11 mouse cellular contexts compared by ENCODE assay signal in genomic region chr1:171840450-171841023, GRCm38 (mm10). TPM values are rescaled to one million over a fixed set of nuclear protein-coding genes. Genes with fewer than 3 reads are reported as not detected.
DNase-seq lines count a peak whose midpoint lies in the region; TF ChIP-seq lines count a peak whose summit lies in the region.
"Had no signal": no experiment of that assay in that cellular context is flagged by ENCODE, and none has a peak within 500 bp of the region (broad histone marks: within the 10 kb centered on the region; RNA-seq: fewer than 3 reads in every experiment).

No protein-coding gene starts in this region.

- no peaks in the 10 kb centered on the region for H3K9me3 ChIP-seq in midbrain, embryonic 10.5 days (replicated peaks)
- H3K9me3 ChIP-seq: limb, embryonic 12.5 days had no signal

- H3K4me3 ChIP-seq in cortical plate, adult 2 months (ENCODE audit: insufficient read depth, low read length) = no peak overlapping the region
- peak overlapping the region; percentile 19; the same call in 1 of the 2 replicates for H3K4me3 ChIP-seq in thymus, adult 2 months (ENCODE audit: control insufficient read depth, insufficient read depth, low read length)
- no peak overlapping the region for H3K4me3 ChIP-seq in midbrain, embryonic 10.5 days
- H3K4me3 ChIP-seq: limb, embryonic 12.5 days had no signal

- H3K36me3 ChIP-seq in thymus, adult 2 months (ENCODE audit: control insufficient read depth, insufficient read depth, low read length) = no peaks in the 10 kb centered on the region
- no peaks in the 10 kb centered on the region for H3K36me3 ChIP-seq in midbrain, embryonic 10.5 days
- H3K36me3 ChIP-seq: limb, embryonic 12.5 days had no signal

- DNase-seq in heart, adult 8-10 months (ENCODE audit: low spot score) = peak; percentile 11
- no peak for DNase-seq in heart, postnatal 4 days
- DNase-seq in lung, postnatal 14 days = peak; percentile 6
- peak; percentile 61 for DNase-seq in thymus, adult 2 months
- no peak for DNase-seq in embryo, embryonic 9.5 days (ENCODE audit: extremely low spot score)
- no peak for DNase-seq in midbrain, embryonic 10.5 days (ENCODE audit: low spot score)
- DNase-seq in urinary bladder, postnatal 25 days (ENCODE audit: low spot score) = no peak

- H3K4me1 ChIP-seq in cortical plate, adult 2 months (ENCODE audit: control insufficient read depth, insufficient read depth, low read length) = no peaks in the 10 kb centered on the region
- peaks cover 5% of the 10 kb centered on the region for H3K4me1 ChIP-seq in thymus, adult 2 months (replicated peaks; ENCODE audit: control insufficient read depth, insufficient read depth, low read length)
- H3K4me1 ChIP-seq in midbrain, embryonic 10.5 days = no peaks in the 10 kb centered on the region
- H3K4me1 ChIP-seq: limb, embryonic 12.5 days had no signal

- no peak for TF ChIP-seq POLR2A in cortical plate, adult 2 months (IDR thresholded peaks at IDR 0.05; ENCODE audit: extremely low read depth, insufficient read depth, low read length)
- TF ChIP-seq POLR2A in thymus, adult 2 months (IDR thresholded peaks at IDR 0.05; ENCODE audit: control insufficient read depth, extremely low read depth, insufficient read depth, low read length, poor library complexity) = no peak

- no peak for TF ChIP-seq CTCF in cortical plate, adult 2 months (IDR thresholded peaks at IDR 0.05; ENCODE audit: extremely low read depth, insufficient read depth, low read length)
- no peak for TF ChIP-seq CTCF in thymus, adult 2 months (IDR thresholded peaks at IDR 0.05; ENCODE audit: borderline replicate concordance, control insufficient read depth, extremely low read depth, insufficient read depth, low read length, poor library complexity)

- H3K27ac ChIP-seq in cortical plate, adult 2 months (ENCODE audit: insufficient read depth, low read length) = peak overlapping the region; percentile 10; the same call in 1 of the 2 replicates
- H3K27ac ChIP-seq in thymus, adult 2 months (ENCODE audit: control insufficient read depth, insufficient read depth, low read length) = peak overlapping the region; percentile 65
- H3K27ac ChIP-seq in midbrain, embryonic 10.5 days (replicated peaks) = no peak overlapping the region
- H3K27ac ChIP-seq: limb, embryonic 12.5 days had no signal

- 4% methylated on average over 4 of the region's 4 CpGs for WGBS in thymus, adult 2 months
- 89% methylated on average over 4 of the region's 4 CpGs for WGBS in midbrain, embryonic 10.5 days

- no peaks in the 10 kb centered on the region for H3K27me3 ChIP-seq in thymus, adult 2 months (ENCODE audit: control insufficient read depth, insufficient read depth, low read length)
- no peaks in the 10 kb centered on the region for H3K27me3 ChIP-seq in midbrain, embryonic 10.5 days (ENCODE audit: low read depth, poor library complexity, severe bottlenecking)
- H3K27me3 ChIP-seq: limb, embryonic 12.5 days had no signal

RNA-seq across cellular contexts. Expression of gene Cd84, which starts 1.0 kb away (rescaled TPM):
- 1 to 10 TPM; 1.3 to 3.4 (median 2.5) TPM for total RNA-seq in heart, adult 8-10 months (2022)
- total RNA-seq in heart, postnatal 4 days (2021) = 1 to 10 TPM; 1.6 to 2.3 TPM
- polyA plus RNA-seq in cortical plate, adult 2 months (2012; rRNA removed) = 2.4 and 2.7 TPM in 2 replicates
- polyA plus RNA-seq in thymus, adult 2 months (2012; rRNA removed) = 22.3 and 27.8 TPM in 2 replicates
- 0.38 and 1.2 TPM in 2 replicates for polyA plus RNA-seq in midbrain, embryonic 10.5 days (2016; fragmentation: Nextera tagmentation; extraction: Ambion mirVana)

RNA-seq across cellular contexts. Expression of gene Gm10521, which starts 54.9 kb away (rescaled TPM):
- under 1 TPM; 0.11 to 0.25 (median 0.21) TPM for total RNA-seq in heart, adult 8-10 months (2022)
- under 1 TPM in 1 of 2 experiments, not detected in 1; 0.16 TPM for total RNA-seq in heart, postnatal 4 days (2021)
- polyA plus RNA-seq in cortical plate, adult 2 months (2012; rRNA removed) = 0.15 and 0.19 TPM in 2 replicates
- polyA plus RNA-seq in thymus, adult 2 months (2012; rRNA removed) = 9.5 and 11.6 TPM in 2 replicates
- not detected in 2 replicates for polyA plus RNA-seq in midbrain, embryonic 10.5 days (2016; fragmentation: Nextera tagmentation; extraction: Ambion mirVana)
- polyA plus RNA-seq: brain, embryonic 14.5 days; limb, embryonic 12.5 days; neural tube, embryonic 14.5 days had no signal

Comparison
In these comparisons a context has a peak if more than half of its experiments do, and no peak if none do; other contexts are left out.
1. DNase-seq: peak in heart, adult 8-10 months (single experiment), lung, postnatal 14 days (single experiment) and thymus, adult 2 months (single experiment); none in heart, postnatal 4 days (single experiment), embryo, embryonic 9.5 days (single experiment), midbrain, embryonic 10.5 days (single experiment) and urinary bladder, postnatal 25 days (single experiment).